Mouse (Mus musculus): Measurements from ENCODE around the gene Utp3. TPM values are rescaled to one million over a fixed set of nuclear protein-coding genes. Genes with fewer than 3 reads are reported as not detected.

Utp3 gene
- polyA plus RNA-seq, 1 experiment: 54.3 TPM

DNA sequence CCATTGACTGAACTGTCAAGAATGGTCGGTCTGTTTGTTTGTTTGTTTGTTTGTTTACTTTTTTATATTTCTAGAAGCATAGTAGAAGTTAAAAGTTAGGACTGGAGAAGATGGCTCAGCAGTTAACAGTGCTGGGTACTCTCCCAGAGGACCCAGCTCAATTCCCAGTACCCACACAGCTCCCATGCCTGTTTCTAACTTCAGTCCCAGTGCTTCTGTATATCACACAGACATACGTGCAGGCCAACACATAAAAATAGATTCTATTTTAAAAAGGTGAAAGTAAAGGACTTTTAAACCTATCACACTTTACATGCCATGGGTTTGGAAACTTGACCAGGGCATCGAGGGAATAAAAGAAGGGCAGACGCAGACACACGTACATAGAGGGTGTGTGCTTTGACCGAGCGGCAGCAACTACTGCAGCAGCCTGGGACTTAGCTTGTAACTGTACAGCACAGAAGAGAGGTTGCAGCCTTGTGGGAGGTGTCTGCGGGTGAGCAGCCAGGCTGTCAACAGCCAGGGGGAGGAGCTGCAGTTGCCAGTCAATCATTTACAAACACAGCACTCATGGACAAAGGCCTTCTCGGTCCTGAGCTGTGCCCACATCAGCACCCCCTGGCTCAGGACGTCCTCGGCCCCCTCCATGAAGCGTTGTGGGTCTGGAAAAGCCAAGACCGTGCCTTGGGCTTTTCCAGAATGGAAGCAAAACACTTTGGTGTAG lies 33.1 kb downstream of the Utp3 start:
- Histone ChIP-seq H3K27me3 (replicated peaks) (no peaks in the 10 kb centered on the region), H3K4me3 (replicated peaks) (peak overlapping the region; percentile 44), H3K36me3 (replicated peaks; ENCODE audit: low read length) (no peaks in the 10 kb centered on the region), H3K9me3 (no peaks in the 10 kb centered on the region), H3K4me1 (peaks cover 46% of the 10 kb centered on the region)
- TF ChIP-seq GATA1 (IDR thresholded peaks at IDR 0.05; ENCODE audit: borderline replicate concordance, low read length) (no peak), FLI1 (IDR thresholded peaks at IDR 0.05; ENCODE audit: low read length) (no peak)

DNA sequence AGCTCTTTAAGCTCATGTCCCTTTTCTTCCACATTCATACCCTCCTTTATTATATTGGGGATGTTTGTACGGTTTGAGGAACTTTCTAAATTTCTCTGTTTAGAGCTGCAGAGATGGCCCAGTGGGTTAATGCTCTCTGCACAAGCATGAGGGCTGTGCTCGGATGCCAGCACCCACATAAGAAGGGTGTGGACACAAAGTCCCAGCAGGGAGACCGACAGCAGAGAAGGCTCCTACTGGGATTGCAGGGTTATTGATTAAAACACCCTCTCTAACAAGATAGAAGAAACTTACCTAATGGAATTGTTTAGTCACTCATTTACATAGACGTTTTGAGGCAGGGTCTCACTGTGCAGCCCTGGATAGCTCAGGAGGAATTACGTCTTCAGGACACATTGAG lies 34.2 kb downstream of the Utp3 start:
- Histone ChIP-seq H3K36me3 (replicated peaks; ENCODE audit: low read length) (no peaks in the 10 kb centered on the region), H3K27me3 (replicated peaks) (no peaks in the 10 kb centered on the region), H3K4me3 (replicated peaks) (no peak overlapping the region), H3K4me1 (peaks cover 41% of the 10 kb centered on the region), H3K9me3 (no peaks in the 10 kb centered on the region)
- TF ChIP-seq GATA1 (IDR thresholded peaks at IDR 0.05; ENCODE audit: borderline replicate concordance, low read length) (no peak), FLI1 (IDR thresholded peaks at IDR 0.05; ENCODE audit: low read length) (no peak)

- Histone ChIP-seq H3K9me3 (no peaks in the 10 kb centered on the region), H3K36me3 (replicated peaks; ENCODE audit: low read length) (no peaks in the 10 kb centered on the region), H3K4me1 (peaks cover 17% of the 10 kb centered on the region), H3K4me3 (replicated peaks) (no peak overlapping the region), H3K27me3 (replicated peaks) (no peaks in the 10 kb centered on the region)
- TF ChIP-seq GATA1 (IDR thresholded peaks at IDR 0.05; ENCODE audit: borderline replicate concordance, low read length): no peak
- TF ChIP-seq FLI1 (IDR thresholded peaks at IDR 0.05; ENCODE audit: low read length): no peak
Observed at GRCm38 (mm10) chr5:88593421-88594172, 39.3 kb downstream of the Utp3 start.

DNA sequence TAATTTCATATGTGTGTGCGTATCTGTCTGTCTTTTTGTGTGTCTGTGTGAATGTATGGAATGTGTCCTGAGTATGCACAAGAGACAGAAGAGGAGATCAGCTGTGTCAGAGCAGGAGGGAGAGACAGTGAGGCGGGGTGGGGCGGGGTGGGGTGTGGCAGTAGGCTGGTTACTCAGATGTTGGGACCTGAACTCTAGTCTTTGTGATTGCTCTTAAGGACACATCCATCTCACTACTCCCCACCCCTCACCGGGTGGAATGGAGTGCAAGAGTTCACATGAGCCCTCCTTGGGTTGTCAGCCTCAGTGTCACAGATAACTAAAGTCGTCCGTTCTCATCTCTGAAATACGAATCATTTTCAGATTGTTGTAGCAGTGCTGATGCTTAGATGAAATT lies 39.9 kb downstream of the Utp3 start:
- Histone ChIP-seq H3K9me3 (no peaks in the 10 kb centered on the region), H3K27me3 (replicated peaks) (no peaks in the 10 kb centered on the region), H3K36me3 (replicated peaks; ENCODE audit: low read length) (no peaks in the 10 kb centered on the region), H3K4me1 (peaks cover 20% of the 10 kb centered on the region), H3K4me3 (replicated peaks) (no peak overlapping the region)
- no peak for TF ChIP-seq GATA1 (IDR thresholded peaks at IDR 0.05; ENCODE audit: borderline replicate concordance, low read length)
- no peak for TF ChIP-seq FLI1 (IDR thresholded peaks at IDR 0.05; ENCODE audit: low read length)

DNA sequence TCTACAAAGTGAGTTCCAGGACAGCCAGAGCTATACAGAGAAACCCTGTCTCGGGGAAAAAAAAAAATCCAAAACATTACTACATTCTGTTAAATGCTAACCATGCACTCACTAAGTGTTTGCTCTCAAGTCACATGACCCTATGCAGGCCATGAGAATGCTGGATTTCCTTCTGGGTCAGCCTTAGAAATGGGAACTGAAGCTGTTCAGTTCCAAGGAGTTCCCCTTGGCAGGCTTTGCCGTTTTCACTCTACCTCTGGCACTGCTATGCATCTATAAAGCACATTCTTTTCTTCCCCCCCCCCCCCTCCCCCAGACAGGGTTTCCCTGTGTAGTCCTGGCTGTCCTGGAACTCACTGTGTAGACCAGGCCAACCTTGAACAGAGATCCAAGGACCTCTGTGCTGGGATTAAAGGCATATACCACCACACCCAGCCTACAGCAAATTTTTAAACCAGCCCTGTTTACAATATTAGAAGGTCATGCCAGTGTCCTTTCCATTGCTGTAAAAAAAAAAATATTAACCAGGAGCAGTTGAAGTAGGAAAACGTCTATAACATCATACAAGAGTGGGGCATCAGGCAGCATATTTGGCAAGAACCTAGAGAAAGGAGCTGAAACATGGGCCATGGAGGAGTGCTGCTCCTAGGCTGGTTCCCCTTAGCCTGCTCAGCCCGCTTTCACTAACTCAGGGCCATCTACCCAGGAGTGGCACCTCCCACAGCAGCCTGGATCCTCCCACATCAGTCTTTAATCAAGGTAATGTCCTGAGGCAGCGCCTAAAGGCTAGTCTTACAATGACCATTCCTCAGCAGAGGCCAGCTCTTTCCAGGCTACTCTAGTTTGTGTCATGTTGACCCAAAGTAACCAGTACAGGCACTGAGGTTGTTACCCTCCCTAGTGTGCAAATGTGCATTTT lies 41.5 kb downstream of the Utp3 start:
- Histone ChIP-seq H3K9me3 (no peaks in the 10 kb centered on the region), H3K27me3 (replicated peaks) (no peaks in the 10 kb centered on the region), H3K36me3 (replicated peaks; ENCODE audit: low read length) (no peaks in the 10 kb centered on the region), H3K4me3 (replicated peaks) (no peak overlapping the region), H3K4me1 (peaks cover 27% of the 10 kb centered on the region)
- TF ChIP-seq GATA1 (IDR thresholded peaks at IDR 0.05; ENCODE audit: borderline replicate concordance, low read length): no peak
- no peak for TF ChIP-seq FLI1 (IDR thresholded peaks at IDR 0.05; ENCODE audit: low read length)

GRCm38 (mm10) chr5:88598961-88599360 lies 44.7 kb downstream of the Utp3 start:
- Histone ChIP-seq H3K9me3 (no peaks in the 10 kb centered on the region), H3K36me3 (replicated peaks; ENCODE audit: low read length) (no peaks in the 10 kb centered on the region), H3K4me1 (peaks cover 24% of the 10 kb centered on the region), H3K27me3 (replicated peaks) (no peaks in the 10 kb centered on the region), H3K4me3 (replicated peaks) (no peak overlapping the region)
- TF ChIP-seq GATA1 (IDR thresholded peaks at IDR 0.05; ENCODE audit: borderline replicate concordance, low read length): no peak
- no peak for TF ChIP-seq FLI1 (IDR thresholded peaks at IDR 0.05; ENCODE audit: low read length)

DNA sequence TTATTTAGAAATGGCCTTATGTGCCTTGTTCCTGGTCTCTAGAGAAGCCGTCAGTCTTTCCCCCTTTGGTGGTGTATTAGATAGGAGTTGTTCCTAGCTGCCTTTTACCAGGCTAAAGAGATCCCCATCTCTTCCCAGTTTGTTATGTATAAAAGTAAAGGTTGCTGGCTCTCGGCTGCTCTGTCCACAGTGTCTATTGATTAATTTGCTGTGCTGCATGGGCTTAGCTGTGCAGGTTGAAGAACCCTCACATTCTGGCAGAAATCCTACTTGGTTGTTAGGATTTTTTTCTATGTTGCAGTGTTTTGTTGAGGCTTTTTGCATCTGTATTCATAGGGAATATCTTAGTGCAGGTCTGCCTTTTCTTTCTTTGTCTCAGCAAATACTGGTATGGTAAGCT lies 47.8 kb downstream of the Utp3 start:
- no peak for TF ChIP-seq FLI1 (IDR thresholded peaks at IDR 0.05; ENCODE audit: low read length)
- no peak for TF ChIP-seq GATA1 (IDR thresholded peaks at IDR 0.05; ENCODE audit: borderline replicate concordance, low read length)

DNA sequence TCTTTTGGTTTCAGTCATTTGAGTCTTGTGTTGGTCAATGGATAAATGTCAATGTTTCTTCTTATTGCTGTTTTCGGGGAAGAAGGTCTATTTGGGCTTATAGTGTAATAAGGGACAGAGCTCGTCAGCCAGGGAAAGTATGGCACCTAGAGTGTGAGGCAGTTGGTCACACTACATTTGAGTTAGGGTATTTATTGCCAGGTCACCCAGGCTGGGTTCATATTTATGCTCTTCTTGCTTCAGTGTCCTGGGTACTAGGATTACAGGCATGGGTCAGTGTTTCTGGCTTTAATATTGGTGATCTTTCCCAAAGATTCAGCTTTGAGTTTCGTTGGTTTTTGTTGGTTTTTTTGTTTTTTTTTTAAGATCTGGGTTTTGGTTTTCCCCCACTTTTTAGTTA lies 48.5 kb downstream of the Utp3 start:
- TF ChIP-seq FLI1 (IDR thresholded peaks at IDR 0.05; ENCODE audit: low read length) (no peak), GATA1 (IDR thresholded peaks at IDR 0.05; ENCODE audit: borderline replicate concordance, low read length) (no peak)
- Histone ChIP-seq H3K27me3 (replicated peaks) (no peaks in the 10 kb centered on the region), H3K9me3 (no peaks in the 10 kb centered on the region), H3K36me3 (replicated peaks; ENCODE audit: low read length) (no peaks in the 10 kb centered on the region), H3K4me3 (replicated peaks) (no peak overlapping the region), H3K4me1 (peaks cover 25% of the 10 kb centered on the region)

More for the DNA sequence above, 47.8 kb downstream of the Utp3 start:
- Histone ChIP-seq H3K9me3 (no peaks in the 10 kb centered on the region), H3K4me3 (replicated peaks) (no peak overlapping the region), H3K4me1 (peaks cover 25% of the 10 kb centered on the region), H3K36me3 (replicated peaks; ENCODE audit: low read length) (no peaks in the 10 kb centered on the region), H3K27me3 (replicated peaks) (no peaks in the 10 kb centered on the region)

DNA sequence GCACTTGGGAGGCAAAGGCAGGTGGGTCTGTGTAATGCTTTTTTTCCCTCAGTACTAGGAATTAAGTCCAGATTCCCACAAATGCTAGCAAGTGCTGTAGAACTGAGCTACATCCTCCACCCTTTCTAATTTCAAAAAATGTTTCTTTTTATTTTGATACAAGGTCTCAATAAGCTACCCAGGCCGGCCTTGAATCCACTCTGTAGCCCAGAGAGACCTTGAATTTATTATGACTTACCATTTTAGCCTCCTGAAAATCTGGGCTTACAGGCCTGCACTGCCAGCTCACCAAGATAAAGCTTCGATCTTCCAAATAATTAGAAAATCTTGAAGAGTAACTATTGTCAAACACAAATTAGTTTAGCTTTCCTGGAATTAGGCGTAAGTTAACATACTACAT lies 49.8 kb downstream of the Utp3 start:
- H3K9me3 ChIP-seq: no peaks in the 10 kb centered on the region
- no peak overlapping the region for H3K4me3 ChIP-seq (replicated peaks)
- H3K36me3 ChIP-seq (replicated peaks; ENCODE audit: low read length): no peaks in the 10 kb centered on the region
- no peaks in the 10 kb centered on the region for H3K27me3 ChIP-seq (replicated peaks)
- TF ChIP-seq GATA1 (IDR thresholded peaks at IDR 0.05; ENCODE audit: borderline replicate concordance, low read length): no peak
- no peak for TF ChIP-seq FLI1 (IDR thresholded peaks at IDR 0.05; ENCODE audit: low read length)
- peaks cover 19% of the 10 kb centered on the region for H3K4me1 ChIP-seq
